Mouse (Mus musculus) liver, adult 2 months (tissue): ENCODE results near the gene Ciao2a.

Experiments used
- CTCF ChIP-seq: fragments of 200-500 bp; IDR thresholded peaks from 2 replicates; pipeline ENCODE4 v1.5.1; 2011; ENCODE audit warnings: low read depth, low read length, control low read depth
- POLR2A ChIP-seq: fragments of 200-500 bp; IDR thresholded peaks from 2 replicates; pipeline ENCODE4 v1.6.1; 2011; ENCODE audit warnings: low read length, control low read depth; ENCODE audit not compliant: insufficient read depth; ENCODE audit errors: extremely low read depth

GRCm38 (mm10) chr9:66160155-66160554 lies 33.7 kb downstream of the Ciao2a start:
- no peak for TF ChIP-seq POLR2A
- TF ChIP-seq CTCF, result peak; percentile 12; the same call in 1 of the 2 replicates
